17 mouse cellular contexts compared by ENCODE assay signal in genomic region chr4:133262375-133262765, GRCm38 (mm10). TPM values are rescaled to one million over a fixed set of nuclear protein-coding genes. Genes with fewer than 3 reads are reported as not detected.
DNase-seq lines count a peak whose midpoint lies in the region; ATAC-seq and TF ChIP-seq lines count a peak whose summit lies in the region.
"Had no signal": no experiment of that assay in that cellular context is flagged by ENCODE, and none has a peak within 500 bp of the region (broad histone marks: within the 10 kb centered on the region; RNA-seq: fewer than 3 reads in every experiment).

No protein-coding gene starts in this region.

- 70% methylated on average over 7 of the region's 7 CpGs for WGBS in intestine, embryonic 15.5 days
- 76% methylated on average over 7 of the region's 7 CpGs for WGBS in intestine, embryonic 16.5 days
- 50% methylated on average over 7 of the region's 7 CpGs for WGBS in embryonic facial prominence, embryonic 15.5 days

- H3K27me3 ChIP-seq in intestine, embryonic 15.5 days (replicated peaks), result no peaks in the 10 kb centered on the region
- no peaks in the 10 kb centered on the region for H3K27me3 ChIP-seq in intestine, embryonic 16.5 days (replicated peaks; ENCODE audit: control insufficient read depth, insufficient read depth, low read length)
- H3K27me3 ChIP-seq in E14TG2a.4 (ENCODE audit: insufficient read depth, low read length), result peaks cover 14% of the 10 kb centered on the region
- no peaks in the 10 kb centered on the region for H3K27me3 ChIP-seq in embryonic facial prominence, embryonic 15.5 days

- no peak for TF ChIP-seq CTCF in E14TG2a.4 (conservative IDR thresholded peaks at IDR 0.05; ENCODE audit: low read length)

- peaks cover 5% of the 10 kb centered on the region; the same call in 1 of the 2 replicates for H3K4me1 ChIP-seq in intestine, embryonic 15.5 days (replicated peaks)
- H3K4me1 ChIP-seq in intestine, embryonic 16.5 days (ENCODE audit: control insufficient read depth, insufficient read depth, low read length), result peaks cover 7% of the 10 kb centered on the region
- peaks cover 55% of the 10 kb centered on the region for H3K4me1 ChIP-seq in E14TG2a.4 (replicated peaks; ENCODE audit: low read depth, low read length)
- H3K4me1 ChIP-seq in embryonic facial prominence, embryonic 15.5 days, result no peaks in the 10 kb centered on the region; the same call in 1 of the 2 replicates
- H3K4me1 ChIP-seq: forebrain, embryonic 12.5 days had no signal

- H3K36me3 ChIP-seq in intestine, embryonic 15.5 days, result peaks cover 30% of the 10 kb centered on the region; the same call in 1 of the 2 replicates
- peaks cover 19% of the 10 kb centered on the region for H3K36me3 ChIP-seq in intestine, embryonic 16.5 days (ENCODE audit: control insufficient read depth, insufficient read depth, low read length)
- peaks cover 28% of the 10 kb centered on the region for H3K36me3 ChIP-seq in E14TG2a.4 (ENCODE audit: insufficient read depth, low read length)
- H3K36me3 ChIP-seq in embryonic facial prominence, embryonic 15.5 days, result peaks cover 32% of the 10 kb centered on the region

- no peak overlapping the region for H3K4me3 ChIP-seq in intestine, embryonic 15.5 days (replicated peaks)
- H3K4me3 ChIP-seq in intestine, embryonic 16.5 days (ENCODE audit: low read length), result no peak overlapping the region; the same call in 1 of the 2 replicates
- peak overlapping the region; percentile 57 for H3K4me3 ChIP-seq in E14TG2a.4 (replicated peaks; ENCODE audit: low read length)
- H3K4me3 ChIP-seq in embryonic facial prominence, embryonic 15.5 days (replicated peaks), result peak overlapping the region; percentile 31
- H3K4me3 ChIP-seq: forebrain, embryonic 12.5 days had no signal

- no peak overlapping the region for H3K4me2 ChIP-seq in intestine, embryonic 15.5 days (replicated peaks)
- no peak overlapping the region for H3K4me2 ChIP-seq in intestine, embryonic 16.5 days (ENCODE audit: low read depth, low read length)
- H3K4me2 ChIP-seq in embryonic facial prominence, embryonic 15.5 days (replicated peaks), result peak overlapping the region; percentile 34
- H3K4me2 ChIP-seq: forebrain, embryonic 12.5 days had no signal

- H3K9ac ChIP-seq in intestine, embryonic 15.5 days, result no peak overlapping the region
- no peak overlapping the region for H3K9ac ChIP-seq in intestine, embryonic 16.5 days (ENCODE audit: low read depth, low read length)
- H3K9ac ChIP-seq in embryonic facial prominence, embryonic 15.5 days, result no peak overlapping the region
- H3K9ac ChIP-seq: forebrain, embryonic 12.5 days had no signal

- no peak for DNase-seq in thymus, postnatal 4 days
- DNase-seq in layer of hippocampus, postnatal 14 days (ENCODE audit: low spot score in 2 of 2), result no peak
- DNase-seq in spleen, postnatal 10 days (ENCODE audit: low spot score in 2 of 2), result no peak
- DNase-seq: adrenal gland, postnatal 36 days; cerebellum, adult 18-20 months; heart, postnatal 4 days; layer of hippocampus, adult 9-11 months; left cerebral cortex, postnatal 4 days; lung, postnatal 14 days had no signal

- H3K27ac ChIP-seq in intestine, embryonic 15.5 days, result no peak overlapping the region
- H3K27ac ChIP-seq in intestine, embryonic 16.5 days (ENCODE audit: low read length), result no peak overlapping the region
- peak overlapping the region; percentile 76 for H3K27ac ChIP-seq in embryonic facial prominence, embryonic 15.5 days (replicated peaks)
- H3K27ac ChIP-seq: forebrain, embryonic 12.5 days had no signal

- H3K9me3 ChIP-seq in intestine, embryonic 15.5 days, result no peaks in the 10 kb centered on the region
- no peaks in the 10 kb centered on the region for H3K9me3 ChIP-seq in intestine, embryonic 16.5 days (ENCODE audit: control insufficient read depth, low read length)
- no peaks in the 10 kb centered on the region for H3K9me3 ChIP-seq in E14TG2a.4 (ENCODE audit: low read length)
- no peaks in the 10 kb centered on the region for H3K9me3 ChIP-seq in embryonic facial prominence, embryonic 15.5 days (replicated peaks)
- H3K9me3 ChIP-seq: forebrain, embryonic 12.5 days had no signal

- 0 out of 2 replicates have a peak, but pooled peaks have one; percentile 3 for ATAC-seq in intestine, embryonic 15.5 days
- no peak for ATAC-seq in intestine, embryonic 16.5 days
- ATAC-seq in embryonic facial prominence, embryonic 15.5 days (ENCODE audit: insufficient number of reproducible peaks, low FRiP score, low TSS enrichment, low read depth), result no peak
- ATAC-seq in megakaryocyte progenitor cell, adult 5-6 weeks (replicated peaks; ENCODE audit: poor library complexity), result peak; percentile 38; the same call in 1 of the 2 replicates

RNA-seq across cellular contexts. Expression of gene Sytl1, which starts 0.5 kb away (rescaled TPM):
- polyA plus RNA-seq in intestine, embryonic 15.5 days (2015; fragmentation: Nextera tagmentation; extraction: Ambion mirVana), result 2.7 and 3.0 TPM in 2 replicates
- polyA plus RNA-seq in intestine, embryonic 16.5 days (2015; fragmentation: Nextera tagmentation; extraction: Ambion mirVana), result 3.0 and 4.0 TPM in 2 replicates
- 39.7 and 40.2 TPM in 2 replicates for polyA plus RNA-seq in embryonic facial prominence, embryonic 15.5 days (2015; fragmentation: Nextera tagmentation; extraction: Ambion mirVana)
- total RNA-seq in megakaryocyte progenitor cell, adult 5-6 weeks (2015), result 1.9 and 2.0 TPM in 2 replicates
- 3.9 and 5.2 TPM in 2 replicates for total RNA-seq in megakaryocyte progenitor cell, adult 5-6 weeks (2017)
- total RNA-seq in layer of hippocampus, postnatal 14 days (2021), result under 1 TPM; 0.19 to 0.44 TPM

RNA-seq across cellular contexts. Expression of gene Tmem222, which starts 15.2 kb away (rescaled TPM):
- polyA plus RNA-seq in intestine, embryonic 15.5 days (2015; fragmentation: Nextera tagmentation; extraction: Ambion mirVana), result 68.7 and 72.2 TPM in 2 replicates
- polyA plus RNA-seq in intestine, embryonic 16.5 days (2015; fragmentation: Nextera tagmentation; extraction: Ambion mirVana), result 69.8 and 75.7 TPM in 2 replicates
- polyA plus RNA-seq in embryonic facial prominence, embryonic 15.5 days (2015; fragmentation: Nextera tagmentation; extraction: Ambion mirVana), result 79.1 and 87.8 TPM in 2 replicates
- total RNA-seq in megakaryocyte progenitor cell, adult 5-6 weeks (2015), result 43.2 and 50.8 TPM in 2 replicates
- total RNA-seq in megakaryocyte progenitor cell, adult 5-6 weeks (2017), result 17.4 TPM in 2 replicates
- total RNA-seq in layer of hippocampus, postnatal 14 days (2021), result 10 to 100 TPM; 78.2 to 78.4 TPM

RNA-seq across cellular contexts. Expression of gene Map3k6, which starts 21.8 kb away (rescaled TPM):
- 3.0 and 3.2 TPM in 2 replicates for polyA plus RNA-seq in intestine, embryonic 15.5 days (2015; fragmentation: Nextera tagmentation; extraction: Ambion mirVana)
- polyA plus RNA-seq in intestine, embryonic 16.5 days (2015; fragmentation: Nextera tagmentation; extraction: Ambion mirVana), result 2.4 and 2.8 TPM in 2 replicates
- 17.4 and 20.6 TPM in 2 replicates for polyA plus RNA-seq in embryonic facial prominence, embryonic 15.5 days (2015; fragmentation: Nextera tagmentation; extraction: Ambion mirVana)
- total RNA-seq in megakaryocyte progenitor cell, adult 5-6 weeks (2015), result 3.6 and 4.6 TPM in 2 replicates
- total RNA-seq in megakaryocyte progenitor cell, adult 5-6 weeks (2017), result 0.87 and 6.1 TPM in 2 replicates
- total RNA-seq in layer of hippocampus, postnatal 14 days (2021), result 10 to 100 TPM in 1 of 2 experiments, 1 to 10 TPM in 1; 5.3 to 10.2 TPM

RNA-seq across cellular contexts. Expression of gene Gpr3, which starts 50.0 kb away (rescaled TPM):
- polyA plus RNA-seq in intestine, embryonic 15.5 days (2015; fragmentation: Nextera tagmentation; extraction: Ambion mirVana), result 0.06 and 0.14 TPM in 2 replicates
- 0.05 and 0.24 TPM in 2 replicates for polyA plus RNA-seq in intestine, embryonic 16.5 days (2015; fragmentation: Nextera tagmentation; extraction: Ambion mirVana)
- 0.07 and 0.24 TPM in 2 replicates for polyA plus RNA-seq in embryonic facial prominence, embryonic 15.5 days (2015; fragmentation: Nextera tagmentation; extraction: Ambion mirVana)
- not detected in 2 replicates for total RNA-seq in megakaryocyte progenitor cell, adult 5-6 weeks (2015)
- total RNA-seq in megakaryocyte progenitor cell, adult 5-6 weeks (2017), result 0.08 TPM in 1 of 2 replicates, not detected in the other
- 1 to 10 TPM; 8.2 to 9.2 TPM for total RNA-seq in layer of hippocampus, postnatal 14 days (2021)
- total RNA-seq: gastrocnemius, postnatal 36 days; monocyte, adult 5-6 weeks had no signal

RNA-seq across cellular contexts. Expression of gene Cd164l2, which starts 50.4 kb away (rescaled TPM):
- 2.7 and 2.8 TPM in 2 replicates for polyA plus RNA-seq in intestine, embryonic 15.5 days (2015; fragmentation: Nextera tagmentation; extraction: Ambion mirVana)
- 1.6 and 2.0 TPM in 2 replicates for polyA plus RNA-seq in intestine, embryonic 16.5 days (2015; fragmentation: Nextera tagmentation; extraction: Ambion mirVana)
- polyA plus RNA-seq in embryonic facial prominence, embryonic 15.5 days (2015; fragmentation: Nextera tagmentation; extraction: Ambion mirVana), result 8.8 and 9.3 TPM in 2 replicates
- total RNA-seq in megakaryocyte progenitor cell, adult 5-6 weeks (2015), result not detected in 2 replicates
- not detected in 2 replicates for total RNA-seq in megakaryocyte progenitor cell, adult 5-6 weeks (2017)
- 1 to 10 TPM; 2.6 to 4.8 TPM for total RNA-seq in layer of hippocampus, postnatal 14 days (2021)
- total RNA-seq: heart, postnatal 4 days; monocyte, adult 5-6 weeks had no signal

Comparison
In these comparisons a context has a peak if more than half of its experiments do, and no peak if none do; other contexts are left out.
1. ATAC-seq: peak in intestine, embryonic 15.5 days (single experiment) and megakaryocyte progenitor cell, adult 5-6 weeks (single experiment); none in intestine, embryonic 16.5 days (single experiment) and embryonic facial prominence, embryonic 15.5 days (single experiment).
2. H3K4me3 ChIP-seq: peak in E14TG2a.4 (single experiment) and embryonic facial prominence, embryonic 15.5 days (single experiment); none in intestine, embryonic 15.5 days (single experiment) and intestine, embryonic 16.5 days (single experiment).